Mouse (Mus musculus) right cerebral cortex, adult 18-20 months (tissue): ENCODE data around the gene Ttc9c.

Source experiments
- DNase-seq: peaks from one replicate; pipeline ENCODE4 v3.0.0; 2022; ENCODE audit warnings: mixed read lengths

Ttc9c gene

GRCm38 (mm10) chr19:8829660-8830059 is 10.5 kb upstream of the Ttc9c start, which contains the start of gene AC129217.1:
AC129217.1 (plus strand) TSS chr19:8829773.
- no peak for DNase-seq

GRCm38 (mm10) chr19:8822696-8823095 is 3.6 kb upstream of the Ttc9c start:
- DNase-seq = no peak

- no peak for DNase-seq
These were observed 2.0 kb upstream of the Ttc9c start for GRCm38 (mm10) chr19:8821146-8821545.

GRCm38 (mm10) chr19:8820424-8820956 is 1.4 kb upstream of the Ttc9c start:
- DNase-seq = no peak

- peak; percentile 99 for DNase-seq
These were observed 677 bp upstream of the Ttc9c start, which contains the start of gene Hnrnpul2 for GRCm38 (mm10) chr19:8819596-8820423. Hnrnpul2 (plus strand) TSS chr19:8820010.

- no peak for DNase-seq
These were observed 783 bp downstream of the Ttc9c start for GRCm38 (mm10) chr19:8818301-8818798.

- DNase-seq = no peak
These were observed 2.1 kb downstream of the Ttc9c start for GRCm38 (mm10) chr19:8817001-8817400.

GRCm38 (mm10) chr19:8815812-8816211 is 3.3 kb downstream of the Ttc9c start:
- no peak for DNase-seq

GRCm38 (mm10) chr19:8806810-8807209 is 12.3 kb downstream of the Ttc9c start:
- DNase-seq = no peak

GRCm38 (mm10) chr19:8803879-8804660 is 15.1 kb downstream of the Ttc9c start:
- no peak for DNase-seq

- DNase-seq = no peak
These were observed 15.8 kb downstream of the Ttc9c start for GRCm38 (mm10) chr19:8803204-8803780.

GRCm38 (mm10) chr19:8802130-8802821 is 16.9 kb downstream of the Ttc9c start, which contains the start of gene Zbtb3:
Zbtb3 (plus strand) TSS chr19:8802555.
- DNase-seq = peak; percentile 98

- DNase-seq = no peak
These were observed 20.2 kb downstream of the Ttc9c start for GRCm38 (mm10) chr19:8798947-8799315.

- peak; percentile 93 for DNase-seq
These were observed 20.7 kb downstream of the Ttc9c start, which contains the start of gene Polr2g for GRCm38 (mm10) chr19:8798264-8798946. Polr2g (minus strand) TSS chr19:8798577.

- peak; percentile 33 for DNase-seq
These were observed 29.0 kb downstream of the Ttc9c start for GRCm38 (mm10) chr19:8790171-8790570.

- peak; percentile 19 for DNase-seq
These were observed 30.0 kb downstream of the Ttc9c start for GRCm38 (mm10) chr19:8789171-8789570.

GRCm38 (mm10) chr19:8788521-8788920 is 30.6 kb downstream of the Ttc9c start:
- DNase-seq = no peak

GRCm38 (mm10) chr19:8786008-8786781 is 32.9 kb downstream of the Ttc9c start, which contains the start of gene Taf6l:
Taf6l (minus strand) TSS chr19:8786417.
- DNase-seq = peak; percentile 96

GRCm38 (mm10) chr19:8774951-8775421 is 44.1 kb downstream of the Ttc9c start:
- no peak for DNase-seq

GRCm38 (mm10) chr19:8774086-8774835 is 44.9 kb downstream of the Ttc9c start, which contains the start of gene Tmem179b:
Tmem179b (minus strand) TSS chr19:8774467.
- DNase-seq = peak; percentile 97
